Mouse (Mus musculus) gastrocnemius, postnatal 10 days (tissue): ENCODE measurements around the gene Gm28372. TPM values are rescaled to one million over a fixed set of nuclear protein-coding genes. Genes with fewer than 3 reads are reported as not detected.
A peak's percentile ranks its signal among the peaks of the same experiment; 100 is the strongest.

Source experiments
- DNase-seq: peaks from one replicate; pipeline ENCODE4 v3.0.0; 2021; ENCODE audit warnings: mixed read lengths
- total RNA-seq, 2 experiments: library from RNA; stranded (reverse); gene quantifications; 2 replicates each; pipeline ENCODE4 v1.2.3; 2021

Gm28372 gene
- total RNA-seq, 2 experiments from 2014 or later, result not detected

DNA sequence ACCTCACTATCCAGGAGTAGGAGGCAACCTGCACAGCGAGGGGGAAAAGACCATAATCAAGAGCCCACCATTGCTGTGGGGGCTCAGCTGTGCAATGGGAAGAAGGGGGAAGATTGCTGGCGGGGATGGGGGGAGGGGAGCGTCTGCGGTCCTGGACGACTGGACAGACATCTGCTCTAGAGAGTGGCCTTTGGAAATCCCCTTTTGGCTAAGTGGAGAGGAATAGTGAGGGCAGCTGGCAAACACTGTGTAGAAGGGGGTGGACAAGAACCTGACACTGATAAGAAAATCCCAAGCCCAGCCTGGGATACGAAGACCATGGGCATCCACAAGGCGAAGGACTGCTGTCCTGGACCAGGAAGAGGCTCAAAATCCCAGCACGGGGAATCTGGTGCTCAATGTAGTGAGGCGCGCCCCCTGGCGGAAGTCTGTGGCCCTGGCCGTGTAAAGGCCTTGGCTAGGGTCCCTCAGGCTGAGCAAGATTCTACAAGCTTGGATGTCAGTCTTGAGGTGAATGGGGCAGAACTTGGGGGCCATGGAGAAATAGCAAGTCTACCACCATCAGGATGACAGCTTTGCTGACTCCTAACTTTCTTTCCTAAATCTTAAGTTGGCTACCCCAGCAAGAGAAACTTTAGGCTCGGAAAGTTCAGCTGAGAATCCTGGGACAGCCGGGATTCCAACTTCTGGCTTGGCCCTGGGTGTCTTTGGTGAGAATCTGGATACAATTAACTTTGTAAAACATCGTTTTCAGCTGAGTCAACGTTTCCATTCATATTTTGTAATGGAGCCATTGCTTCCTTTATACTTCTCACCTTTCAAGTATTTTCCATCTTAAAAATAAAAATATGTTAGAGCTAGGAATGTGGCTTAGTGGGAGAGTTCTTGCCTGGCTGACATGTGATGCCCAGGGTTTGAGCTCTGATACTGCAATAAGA is 6.8 kb downstream of the Gm28372 start:
- peak; percentile 93 for DNase-seq

- DNase-seq, result no peak
Observed at GRCm38 (mm10) chr2:130412775-130413174, 7.7 kb downstream of the Gm28372 start.

DNA sequence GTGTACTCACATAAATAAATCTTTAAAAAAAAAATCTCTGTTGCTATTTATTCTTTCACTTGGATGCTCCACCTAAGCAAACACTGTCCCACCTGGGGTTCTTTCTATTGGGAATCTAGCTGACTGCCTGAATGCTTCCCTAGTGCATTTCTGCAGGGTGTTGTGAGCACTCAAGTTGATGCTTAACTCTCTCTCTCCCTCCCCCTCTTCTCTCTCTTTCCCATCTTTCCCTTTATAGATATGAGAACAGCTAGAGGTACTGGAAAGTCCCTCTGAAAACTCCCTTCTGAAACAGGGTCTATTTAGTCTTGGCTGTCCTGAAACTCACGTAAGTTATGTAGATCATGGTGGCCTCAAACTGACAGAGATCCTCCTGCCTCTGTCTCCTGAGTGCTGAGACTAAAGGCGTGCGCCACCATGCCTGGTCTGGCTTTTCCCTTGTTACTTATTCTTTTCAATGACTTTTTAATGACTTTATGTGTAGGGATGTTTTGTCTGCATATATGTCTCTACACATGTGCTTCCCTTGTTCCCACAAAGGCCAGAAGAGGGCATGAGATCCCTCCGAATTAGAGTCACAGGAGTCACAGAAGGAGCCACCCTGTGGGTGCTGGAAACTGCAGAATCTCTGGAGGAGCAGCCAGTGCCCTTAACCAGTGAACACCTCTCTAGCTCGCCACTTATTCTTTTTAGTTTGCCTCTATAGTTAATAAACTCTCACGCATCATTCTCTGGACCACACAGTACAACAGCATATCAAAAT is 9.2 kb downstream of the Gm28372 start:
- DNase-seq, result no peak

DNA sequence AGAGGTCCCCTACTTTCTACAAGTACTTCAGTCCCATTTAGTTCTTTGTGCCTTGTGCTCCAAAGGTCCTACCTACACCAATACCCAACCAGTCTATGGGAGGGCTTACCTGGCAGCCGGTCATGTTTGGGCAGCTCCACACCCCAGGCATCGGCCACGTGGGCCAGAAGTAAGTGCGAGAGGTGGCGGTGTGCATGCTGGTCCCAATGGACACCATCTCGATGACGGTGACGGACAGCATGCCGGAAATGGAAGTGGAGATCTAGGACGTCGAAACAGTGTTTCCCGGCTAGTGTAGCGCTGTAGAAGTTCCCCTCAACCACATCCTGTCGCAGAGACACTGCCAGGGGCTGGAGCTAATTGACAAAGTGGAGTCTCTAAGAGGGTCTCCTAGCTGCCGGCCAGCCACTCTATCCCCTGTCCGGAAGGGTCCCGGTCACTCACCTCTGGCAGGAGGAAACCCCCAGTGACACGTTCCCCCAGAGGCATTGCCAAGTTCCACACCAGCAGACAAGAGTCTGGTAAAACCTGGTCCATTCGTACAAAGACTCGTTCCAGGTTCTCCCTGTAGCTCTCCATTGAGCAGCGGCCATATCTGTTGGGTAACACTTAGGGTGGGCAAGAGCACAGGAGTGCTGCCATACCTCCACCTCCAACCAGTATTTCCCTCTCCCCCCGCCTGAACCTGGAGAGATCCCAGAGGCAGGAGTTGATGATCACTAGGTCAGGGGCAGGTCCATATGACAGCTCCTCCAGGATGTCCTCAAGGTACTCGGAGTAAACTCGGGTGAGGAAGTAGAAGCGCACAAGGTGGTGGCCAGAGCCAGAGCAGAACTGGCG is 17.0 kb downstream of the Gm28372 start:
- DNase-seq, result no peak

DNA sequence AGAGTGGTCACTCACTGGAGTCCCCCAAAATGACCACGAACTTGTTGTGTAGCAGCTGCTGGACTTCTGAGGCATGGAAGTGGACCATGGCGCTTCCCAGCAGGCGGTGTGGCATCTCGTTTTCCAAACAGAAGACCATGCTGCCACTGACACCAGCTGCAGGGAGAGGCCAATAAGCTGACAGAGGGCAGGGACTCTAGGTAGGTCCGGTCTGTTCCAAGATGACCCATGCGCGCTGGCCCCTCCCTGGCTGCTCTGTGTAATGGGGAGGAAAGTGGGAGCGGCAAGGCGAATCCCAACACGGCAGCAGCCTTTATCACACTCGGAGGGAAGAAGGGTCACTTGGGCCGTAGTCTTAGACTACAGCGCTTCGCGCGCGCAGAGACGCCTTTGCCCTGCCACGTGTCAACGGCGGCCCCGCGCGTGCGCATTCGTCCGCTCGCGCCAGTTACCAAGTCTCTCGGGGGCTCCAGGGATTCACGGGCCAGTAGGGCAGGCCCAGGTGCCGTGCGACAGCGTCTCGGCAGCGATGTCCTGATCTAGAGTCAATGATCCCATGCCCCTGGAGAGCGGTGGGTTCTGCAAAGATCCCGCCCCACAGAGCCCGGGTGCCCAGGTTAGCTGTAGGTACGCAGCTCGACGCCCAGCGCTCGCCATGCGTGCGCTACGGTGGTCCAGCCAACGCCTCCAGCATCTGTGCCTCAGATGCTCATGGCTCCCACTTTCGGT is 18.5 kb downstream of the Gm28372 start:
- DNase-seq, result peak; percentile 82

DNA sequence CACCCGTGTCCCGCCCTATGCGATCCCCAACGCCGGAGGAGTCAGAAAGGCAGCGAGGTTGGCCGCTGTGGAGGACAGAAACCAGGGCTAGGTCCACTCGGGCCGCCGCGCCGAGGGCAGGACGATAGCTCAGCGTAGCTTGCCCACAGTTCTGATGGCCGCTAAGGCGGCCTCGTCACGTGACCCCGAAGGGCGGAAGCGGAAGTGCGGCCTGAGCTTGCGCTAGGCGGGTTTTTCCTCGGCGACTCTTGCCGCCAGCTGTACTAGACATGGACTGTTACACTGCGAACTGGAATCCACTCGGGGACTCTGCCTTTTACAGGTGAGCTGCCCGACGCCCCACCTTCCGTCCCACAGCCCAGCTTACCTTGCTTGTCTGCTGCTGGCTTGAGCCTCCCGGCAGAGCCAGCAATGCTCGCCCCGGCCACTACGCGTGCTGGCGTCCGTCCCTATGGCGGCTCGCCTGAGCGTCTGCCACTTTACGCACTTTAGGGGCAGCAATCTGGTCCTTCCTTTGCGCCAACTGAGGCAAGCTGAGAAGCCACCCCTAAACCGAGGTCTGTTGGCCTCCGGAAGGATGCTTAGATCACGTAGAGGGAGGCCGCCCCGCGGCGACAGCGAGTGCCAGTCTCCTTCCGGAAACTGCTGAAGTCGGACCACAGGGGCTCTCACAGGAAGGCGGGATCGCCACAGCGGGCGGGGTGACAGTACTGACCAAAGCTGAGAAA is 19.3 kb downstream of the Gm28372 start, which contains the start of the genes Vps16 and Pced1a:
TSS of gene Vps16 (plus strand) at position 214 of the 728 bp plus-strand sequence.
TSS of gene Pced1a (minus strand) at position 576 of the 728 bp plus-strand sequence.
- peak; percentile 95 for DNase-seq

DNA sequence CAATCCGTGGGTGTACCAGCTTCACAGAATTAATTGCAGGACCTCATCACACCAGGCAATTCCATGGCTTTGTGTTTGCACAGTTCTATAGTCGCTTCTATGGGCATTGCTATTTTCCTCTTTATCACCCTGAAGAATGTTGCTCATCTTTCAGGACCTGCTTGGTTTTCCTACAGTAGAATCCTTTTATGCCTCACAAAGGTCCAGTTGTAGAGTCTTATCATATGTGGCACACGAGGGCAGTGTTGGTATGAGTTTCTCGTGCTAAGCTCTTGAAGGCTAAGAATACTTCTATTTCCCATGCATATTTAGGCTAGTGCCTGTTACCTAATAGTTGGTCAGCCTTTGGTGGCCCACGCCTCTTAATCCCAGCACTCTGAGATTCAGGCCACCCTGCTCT is 20.1 kb downstream of the Gm28372 start:
- no peak for DNase-seq

GRCm38 (mm10) chr2:130429851-130430250 is 24.8 kb downstream of the Gm28372 start:
- no peak for DNase-seq

GRCm38 (mm10) chr2:130430484-130430883 is 25.4 kb downstream of the Gm28372 start:
- no peak for DNase-seq

GRCm38 (mm10) chr2:130432157-130432556 is 27.1 kb downstream of the Gm28372 start:
- DNase-seq, result no peak

DNA sequence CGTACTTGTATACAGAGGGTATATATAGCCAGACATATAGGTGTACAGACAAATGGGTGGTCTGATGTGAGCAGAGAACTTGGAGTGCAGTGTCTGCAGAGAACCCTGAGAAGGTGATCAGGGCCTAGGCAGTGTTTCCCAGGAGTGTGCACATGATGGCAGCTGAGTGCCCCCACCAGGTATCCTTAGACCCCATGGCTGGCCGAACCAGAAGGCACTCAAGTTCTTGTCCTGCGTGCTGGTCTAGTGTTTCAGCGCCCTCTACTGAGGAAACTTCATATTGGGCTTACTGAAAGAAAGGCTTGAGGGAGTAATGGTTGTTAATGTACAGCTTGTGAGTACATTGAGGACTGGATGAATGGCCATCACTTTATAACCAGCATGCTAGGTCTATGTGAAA is 28.1 kb downstream of the Gm28372 start:
- no peak for DNase-seq

DNA sequence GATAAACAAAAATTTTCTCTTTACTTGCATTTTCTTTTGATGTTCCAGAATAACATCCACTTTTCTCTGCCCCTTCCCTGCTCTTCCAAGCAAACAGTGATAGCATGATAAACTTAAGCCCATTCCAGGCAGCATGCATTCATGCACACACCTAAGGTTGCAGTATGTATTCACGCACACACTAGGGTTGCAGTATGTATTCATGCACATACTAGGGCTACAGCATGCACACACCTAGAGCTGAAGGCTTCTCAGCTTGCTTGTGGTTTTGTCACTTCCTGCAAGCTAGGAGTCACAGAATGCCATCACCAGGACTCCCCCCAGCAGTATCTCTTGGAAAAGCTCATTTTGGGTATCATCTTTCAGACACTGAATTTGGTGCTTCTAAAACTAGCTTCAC is 31.7 kb downstream of the Gm28372 start:
- no peak for DNase-seq

DNA sequence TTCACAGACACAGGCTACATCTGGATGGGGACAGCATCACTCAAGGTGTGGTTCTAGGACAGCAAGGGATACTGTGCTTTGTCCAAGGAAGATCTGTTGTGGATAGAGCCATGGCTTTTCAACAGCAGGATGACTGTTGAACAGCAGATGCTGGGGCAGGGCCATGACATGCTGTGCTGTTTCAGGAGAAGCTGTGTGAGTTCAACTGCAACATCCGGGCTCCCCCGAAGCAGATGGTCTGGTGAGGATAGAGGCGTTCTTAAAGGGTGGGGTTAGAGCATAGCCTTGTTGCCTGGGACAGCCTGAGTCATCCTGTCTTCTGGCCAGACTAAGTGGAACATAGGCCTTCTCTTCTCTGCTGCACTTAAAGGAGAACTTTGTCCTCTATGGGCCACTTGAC is 33.8 kb downstream of the Gm28372 start:
- DNase-seq, result no peak

- no peak for DNase-seq
Observed at GRCm38 (mm10) chr2:130439840-130440480, 34.9 kb downstream of the Gm28372 start.

GRCm38 (mm10) chr2:130442162-130442561 is 37.1 kb downstream of the Gm28372 start:
- no peak for DNase-seq

GRCm38 (mm10) chr2:130448449-130448848 is 43.4 kb downstream of the Gm28372 start:
- no peak for DNase-seq

DNA sequence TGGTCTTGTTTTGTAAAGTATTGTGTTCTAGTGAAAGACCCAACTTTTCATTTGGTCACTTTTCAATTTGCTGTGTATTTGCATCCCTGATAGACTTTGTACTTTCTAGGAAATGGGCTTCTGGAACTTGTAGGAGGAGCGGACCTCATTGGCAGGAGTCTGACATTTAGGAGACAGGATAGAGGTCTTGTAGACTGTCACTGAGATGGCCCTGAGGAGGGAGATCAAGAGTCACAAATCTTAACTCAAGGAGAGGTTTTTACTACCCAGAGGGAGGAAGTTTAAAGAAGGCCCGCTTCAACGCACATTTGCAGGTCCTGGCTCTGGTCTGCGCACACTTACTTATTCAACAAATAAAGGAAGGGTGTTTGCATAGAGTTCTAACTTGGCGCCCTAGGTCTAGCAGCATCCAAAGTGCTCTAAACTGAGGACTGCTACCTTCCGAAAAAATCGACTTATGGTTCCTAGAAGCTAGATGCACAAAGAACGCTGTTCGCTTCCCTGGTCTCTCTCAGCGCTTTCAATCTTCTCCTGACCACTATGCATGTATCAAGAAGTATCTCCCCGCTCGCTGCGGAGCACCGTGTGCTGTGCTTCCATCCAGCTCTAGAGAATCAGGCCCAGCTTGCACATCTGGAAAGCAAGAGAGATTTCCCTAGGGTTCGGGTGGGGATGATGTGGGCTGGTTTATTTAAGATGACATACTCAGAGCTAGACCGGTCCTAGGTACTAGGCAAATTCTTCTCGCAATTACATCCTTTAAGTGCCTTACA is 44.2 kb downstream of the Gm28372 start:
- no peak for DNase-seq

GRCm38 (mm10) chr2:130449794-130450433 is 44.9 kb downstream of the Gm28372 start, which contains the start of gene Ptpra:
Ptpra (plus strand) TSS chr2:130450278.
- peak; percentile 92 for DNase-seq

DNA sequence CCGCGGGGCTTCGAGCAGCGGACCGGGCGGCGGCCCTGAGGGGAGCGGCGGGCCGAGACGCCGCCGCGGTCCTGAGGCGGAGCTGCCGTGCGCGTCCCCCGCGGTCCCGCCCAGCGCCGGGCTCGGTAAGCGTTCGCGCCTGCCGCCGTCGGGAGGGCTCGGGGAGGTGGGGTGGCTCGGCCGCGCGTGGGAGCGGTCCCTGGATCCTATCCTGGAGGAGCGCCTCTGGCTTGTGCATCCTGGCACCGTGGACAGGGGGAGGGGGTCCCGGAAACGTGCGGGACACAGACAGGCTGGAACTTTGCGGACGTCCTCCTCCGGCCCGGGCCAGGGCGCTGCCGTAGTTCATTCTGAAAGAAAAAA is 45.4 kb downstream of the Gm28372 start:
- peak; percentile 72 for DNase-seq
